Mouse (Mus musculus): ENCODE measurements around the gene Dbx2. TPM values are rescaled to one million over a fixed set of nuclear protein-coding genes. Genes with fewer than 3 reads are reported as not detected.

The Dbx2 gene
- polyA plus RNA-seq, 1 experiment from 2014 or later: not detected

DNA sequence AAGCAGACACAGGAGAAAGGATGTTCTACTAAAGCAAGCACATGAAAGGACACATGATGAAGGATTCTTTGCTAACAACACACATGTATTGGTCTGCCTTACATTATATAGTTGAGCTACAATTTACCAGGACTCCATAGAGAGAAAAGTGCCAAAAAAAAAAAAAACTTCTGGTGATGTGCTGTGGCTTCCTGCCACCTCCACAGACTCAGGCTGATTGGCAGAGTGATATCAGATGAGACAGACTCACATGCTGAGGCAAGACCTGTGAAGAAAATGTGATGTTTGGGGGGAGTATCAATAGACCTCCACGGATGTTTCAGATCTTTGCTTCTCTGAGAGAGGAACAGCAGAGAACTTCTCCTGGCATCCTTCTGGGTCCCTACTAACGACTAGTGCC lies 6.0 kb upstream of the Dbx2 start:
- Histone ChIP-seq H3K4me3 (ENCODE audit: low read depth, low read length) (no peak overlapping the region), H3K9me3 (ENCODE audit: control insufficient read depth, low read length) (no peaks in the 10 kb centered on the region), H3K27me3 (ENCODE audit: control insufficient read depth, insufficient read depth, low read length) (no peaks in the 10 kb centered on the region), H3K36me3 (ENCODE audit: control insufficient read depth, insufficient read depth, low read length) (no peaks in the 10 kb centered on the region), H3K4me2 (replicated peaks; ENCODE audit: low read depth) (no peak overlapping the region), H3K9ac (ENCODE audit: low read length) (no peak overlapping the region), H3K27ac (replicated peaks) (no peak overlapping the region), H3K4me1 (replicated peaks; ENCODE audit: control insufficient read depth, insufficient read depth) (no peaks in the 10 kb centered on the region)
- TF ChIP-seq EP300 (optimal IDR thresholded peaks at IDR 0.05) (no peak), CTCF (IDR thresholded peaks at IDR 0.05; ENCODE audit: low read depth) (no peak)
- DNase-seq (ENCODE audit: low spot score): no peak
- 67% methylated on average over 2 of the region's 2 CpGs for WGBS
- no peak for ATAC-seq (ENCODE audit: low FRiP score, low TSS enrichment)

DNA sequence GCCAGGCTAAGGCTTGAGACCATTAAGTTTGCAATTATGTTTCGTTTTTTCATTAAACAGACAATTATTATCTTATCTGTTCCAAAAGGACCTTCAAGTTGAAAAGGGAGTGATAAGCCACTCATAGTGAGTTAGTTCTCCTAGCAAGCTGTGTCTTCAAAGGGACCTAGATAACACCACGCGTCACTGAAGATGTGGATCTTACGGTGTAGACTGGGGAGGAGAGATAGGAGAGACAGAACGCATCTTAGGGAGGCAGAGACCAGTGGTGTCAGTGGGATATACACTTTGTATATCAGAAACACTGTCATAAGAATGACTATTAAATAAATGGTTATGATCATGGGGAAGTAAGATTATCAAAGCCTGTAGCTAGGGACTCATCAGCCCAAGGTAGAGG lies 4.6 kb upstream of the Dbx2 start:
- Histone ChIP-seq H3K9ac (ENCODE audit: low read length) (no peak overlapping the region), H3K36me3 (ENCODE audit: control insufficient read depth, insufficient read depth, low read length) (no peaks in the 10 kb centered on the region), H3K4me2 (replicated peaks; ENCODE audit: low read depth) (no peak overlapping the region), H3K4me1 (replicated peaks; ENCODE audit: control insufficient read depth, insufficient read depth) (no peaks in the 10 kb centered on the region), H3K27ac (replicated peaks) (no peak overlapping the region), H3K4me3 (ENCODE audit: low read depth, low read length) (no peak overlapping the region), H3K9me3 (ENCODE audit: control insufficient read depth, low read length) (no peaks in the 10 kb centered on the region), H3K27me3 (ENCODE audit: control insufficient read depth, insufficient read depth, low read length) (no peaks in the 10 kb centered on the region)
- WGBS: 73% methylated on average over 5 of the region's 5 CpGs
- DNase-seq (ENCODE audit: low spot score) (no peak), ATAC-seq (ENCODE audit: low FRiP score, low TSS enrichment) (no peak)
- TF ChIP-seq CTCF (IDR thresholded peaks at IDR 0.05; ENCODE audit: low read depth): no peak
- TF ChIP-seq EP300 (optimal IDR thresholded peaks at IDR 0.05): no peak

DNA sequence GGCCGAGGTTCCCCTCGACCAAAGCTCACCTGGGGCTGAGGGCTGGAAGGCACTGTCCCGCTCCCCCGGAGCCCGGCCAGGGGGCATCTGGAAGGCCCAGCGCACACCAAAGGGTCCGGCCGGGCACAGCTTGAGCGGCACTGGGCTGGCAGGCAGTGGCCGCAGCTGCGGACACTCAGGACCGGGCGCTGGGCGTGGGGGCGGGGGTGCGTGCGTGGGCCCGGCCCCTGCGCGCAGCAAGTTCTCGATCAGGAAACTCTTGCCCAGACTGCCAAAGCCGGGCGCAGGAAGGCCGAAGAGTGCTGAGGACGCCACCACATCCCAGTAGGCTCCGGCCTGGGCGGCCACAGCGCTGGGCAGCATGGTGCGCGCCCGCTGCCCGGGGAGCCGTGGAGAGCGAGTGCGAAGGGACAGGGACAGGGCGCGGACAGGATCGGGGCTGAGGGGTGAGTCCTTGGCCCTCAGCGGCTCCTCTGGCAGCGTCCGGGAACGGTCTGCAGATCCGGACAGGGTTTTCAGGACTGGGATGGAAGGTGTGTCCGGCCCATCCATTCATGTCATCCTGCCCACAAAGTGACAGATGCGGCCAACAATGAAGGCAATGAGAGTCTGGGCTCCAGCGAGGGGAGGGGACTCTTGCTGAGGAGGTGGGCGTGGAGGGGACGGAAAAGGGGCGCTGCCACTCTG lies 1.4 kb downstream of the Dbx2 start:
- Histone ChIP-seq H3K4me3 (ENCODE audit: low read depth, low read length) (peak overlapping the region; percentile 30), H3K27ac (replicated peaks) (no peak overlapping the region), H3K9me3 (ENCODE audit: control insufficient read depth, low read length) (no peaks in the 10 kb centered on the region), H3K27me3 (ENCODE audit: control insufficient read depth, insufficient read depth, low read length) (peaks cover 4% of the 10 kb centered on the region; the same call in 1 of the 2 replicates), H3K4me2 (replicated peaks; ENCODE audit: low read depth) (peak overlapping the region; percentile 53), H3K9ac (ENCODE audit: low read length) (no peak overlapping the region), H3K4me1 (replicated peaks; ENCODE audit: control insufficient read depth, insufficient read depth) (no peaks in the 10 kb centered on the region), H3K36me3 (ENCODE audit: control insufficient read depth, insufficient read depth, low read length) (no peaks in the 10 kb centered on the region)
- TF ChIP-seq EP300 (optimal IDR thresholded peaks at IDR 0.05) (no peak), CTCF (IDR thresholded peaks at IDR 0.05; ENCODE audit: low read depth) (no peak)
- peak; percentile 40; the same call in 1 of the 2 replicates for ATAC-seq (ENCODE audit: low FRiP score, low TSS enrichment)
- WGBS: 1% methylated on average over 44 of the region's 49 CpGs
- DNase-seq (ENCODE audit: low spot score): peak; percentile 14

DNA sequence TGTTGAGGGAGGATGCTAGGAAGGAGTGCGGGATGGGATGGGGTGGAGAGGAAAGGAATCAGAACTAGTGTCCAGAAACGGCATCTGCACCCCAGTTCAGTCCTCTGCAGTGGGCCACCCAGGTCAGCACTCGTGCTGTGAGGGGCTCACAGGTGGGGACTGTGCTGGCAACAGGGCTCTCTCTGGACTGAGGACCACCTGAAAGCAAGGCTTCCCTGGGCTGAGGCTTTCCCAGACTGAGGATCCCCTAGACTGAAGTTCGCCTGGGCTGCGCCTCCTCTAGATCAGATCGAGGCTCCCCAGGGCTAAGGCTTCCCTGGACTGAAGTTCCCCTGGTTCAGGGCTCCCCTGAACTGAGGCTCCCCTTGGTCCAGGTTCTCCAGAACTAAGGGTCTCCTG lies 1.9 kb downstream of the Dbx2 start:
- DNase-seq (ENCODE audit: low spot score) (no peak), ATAC-seq (ENCODE audit: low FRiP score, low TSS enrichment) (no peak)
- no peak for TF ChIP-seq CTCF (IDR thresholded peaks at IDR 0.05; ENCODE audit: low read depth)
- no peak for TF ChIP-seq EP300 (optimal IDR thresholded peaks at IDR 0.05)
- Histone ChIP-seq H3K4me2 (replicated peaks; ENCODE audit: low read depth) (peak overlapping the region; percentile 53), H3K9me3 (ENCODE audit: control insufficient read depth, low read length) (no peaks in the 10 kb centered on the region), H3K27ac (replicated peaks) (no peak overlapping the region), H3K4me3 (ENCODE audit: low read depth, low read length) (peak overlapping the region; percentile 30), H3K9ac (ENCODE audit: low read length) (no peak overlapping the region), H3K27me3 (ENCODE audit: control insufficient read depth, insufficient read depth, low read length) (peaks cover 4% of the 10 kb centered on the region; the same call in 1 of the 2 replicates), H3K4me1 (replicated peaks; ENCODE audit: control insufficient read depth, insufficient read depth) (no peaks in the 10 kb centered on the region), H3K36me3 (ENCODE audit: control insufficient read depth, insufficient read depth, low read length) (no peaks in the 10 kb centered on the region)
- WGBS: 12% methylated on average over 6 of the region's 6 CpGs

DNA sequence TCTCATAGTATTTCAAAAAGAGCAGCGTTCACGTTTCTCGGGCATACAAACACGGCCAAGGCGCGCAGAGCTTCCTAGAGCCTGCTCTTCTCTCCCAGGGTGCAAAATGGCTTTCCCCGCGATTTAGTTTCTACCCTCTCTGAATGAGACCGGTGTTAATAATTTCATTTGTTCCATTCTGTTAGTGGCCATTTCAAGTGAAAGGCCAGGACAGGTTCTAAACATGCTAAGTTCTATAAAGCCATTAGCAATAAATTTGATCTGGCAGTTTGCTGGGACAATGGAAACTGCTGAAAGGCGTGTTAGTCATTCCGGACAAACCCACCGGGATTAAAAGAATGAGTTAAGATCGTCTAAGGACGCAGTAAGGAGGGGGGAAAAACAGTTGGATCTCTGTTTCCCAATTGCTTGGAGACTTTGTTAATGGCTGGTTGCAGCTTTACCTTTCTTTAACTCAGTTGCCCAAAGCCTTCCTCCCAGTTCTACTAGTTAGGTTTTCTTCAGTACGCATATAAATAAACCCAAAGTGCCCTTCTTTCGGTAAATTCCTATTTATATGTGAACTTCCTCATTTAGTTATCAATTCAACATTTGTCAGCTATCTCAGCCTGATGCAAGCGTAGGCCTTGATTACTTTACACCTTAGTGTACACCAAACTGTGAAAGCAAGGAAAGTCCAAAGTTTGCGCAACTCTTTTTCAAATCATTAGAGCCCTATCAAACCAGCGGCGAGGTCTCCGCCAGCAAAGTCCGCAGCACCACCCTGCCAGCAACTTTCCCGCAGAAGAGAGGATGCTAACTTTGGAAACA lies 2.7 kb downstream of the Dbx2 start:
- Histone ChIP-seq H3K9ac (ENCODE audit: low read length) (no peak overlapping the region), H3K27me3 (ENCODE audit: control insufficient read depth, insufficient read depth, low read length) (peaks cover 4% of the 10 kb centered on the region; the same call in 1 of the 2 replicates), H3K4me3 (ENCODE audit: low read depth, low read length) (no peak overlapping the region), H3K36me3 (ENCODE audit: control insufficient read depth, insufficient read depth, low read length) (no peaks in the 10 kb centered on the region), H3K4me2 (replicated peaks; ENCODE audit: low read depth) (no peak overlapping the region), H3K27ac (replicated peaks) (no peak overlapping the region), H3K4me1 (replicated peaks; ENCODE audit: control insufficient read depth, insufficient read depth) (no peaks in the 10 kb centered on the region), H3K9me3 (ENCODE audit: control insufficient read depth, low read length) (no peaks in the 10 kb centered on the region)
- ATAC-seq (ENCODE audit: low FRiP score, low TSS enrichment): no peak
- 11% methylated on average over 23 of the region's 23 CpGs for WGBS
- TF ChIP-seq CTCF (IDR thresholded peaks at IDR 0.05; ENCODE audit: low read depth) (no peak), EP300 (optimal IDR thresholded peaks at IDR 0.05) (no peak)
- no peak for DNase-seq (ENCODE audit: low spot score)

DNA sequence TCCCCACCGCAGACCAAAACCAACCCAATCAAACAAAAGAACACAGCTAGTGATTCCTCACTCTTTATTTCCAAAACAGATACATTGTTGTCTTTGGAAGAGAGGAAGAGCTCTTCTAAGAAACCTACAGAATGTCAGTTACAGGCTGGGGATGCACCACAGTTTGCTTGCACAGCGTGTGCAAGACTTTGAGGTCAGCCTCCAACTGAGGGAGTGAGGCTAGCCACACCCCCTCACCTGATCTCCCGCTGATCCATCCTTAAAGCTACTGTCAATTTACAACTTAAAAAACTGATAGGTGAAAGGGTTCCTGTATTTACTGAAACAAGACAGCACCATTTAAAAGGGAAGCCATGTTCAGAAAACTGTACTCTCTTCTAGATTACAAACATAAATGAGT lies 3.9 kb downstream of the Dbx2 start:
- no peak overlapping the region for H3K4me3 ChIP-seq (ENCODE audit: low read depth, low read length)
- H3K9me3 ChIP-seq (ENCODE audit: control insufficient read depth, low read length): no peaks in the 10 kb centered on the region
- DNase-seq (ENCODE audit: low spot score) (no peak), ATAC-seq (ENCODE audit: low FRiP score, low TSS enrichment) (no peak)
- WGBS: 12% methylated on average over 3 of the region's 3 CpGs
- H3K27me3 ChIP-seq (ENCODE audit: control insufficient read depth, insufficient read depth, low read length): peaks cover 4% of the 10 kb centered on the region; the same call in 1 of the 2 replicates
- H3K4me1 ChIP-seq (replicated peaks; ENCODE audit: control insufficient read depth, insufficient read depth): no peaks in the 10 kb centered on the region
- H3K9ac ChIP-seq (ENCODE audit: low read length): no peak overlapping the region
- no peak for TF ChIP-seq CTCF (IDR thresholded peaks at IDR 0.05; ENCODE audit: low read depth)
- TF ChIP-seq EP300 (optimal IDR thresholded peaks at IDR 0.05): no peak
- H3K36me3 ChIP-seq (ENCODE audit: control insufficient read depth, insufficient read depth, low read length): no peaks in the 10 kb centered on the region
- H3K27ac ChIP-seq (replicated peaks): no peak overlapping the region
- no peak overlapping the region for H3K4me2 ChIP-seq (replicated peaks; ENCODE audit: low read depth)
